Mouse (Mus musculus): ENCODE data around the gene Tex261. TPM values are rescaled to one million over a fixed set of nuclear protein-coding genes. Genes with fewer than 3 reads are reported as not detected.

Tex261 gene
- polyA plus RNA-seq, 2 experiments: 77.4 to 90.4 TPM

DNA sequence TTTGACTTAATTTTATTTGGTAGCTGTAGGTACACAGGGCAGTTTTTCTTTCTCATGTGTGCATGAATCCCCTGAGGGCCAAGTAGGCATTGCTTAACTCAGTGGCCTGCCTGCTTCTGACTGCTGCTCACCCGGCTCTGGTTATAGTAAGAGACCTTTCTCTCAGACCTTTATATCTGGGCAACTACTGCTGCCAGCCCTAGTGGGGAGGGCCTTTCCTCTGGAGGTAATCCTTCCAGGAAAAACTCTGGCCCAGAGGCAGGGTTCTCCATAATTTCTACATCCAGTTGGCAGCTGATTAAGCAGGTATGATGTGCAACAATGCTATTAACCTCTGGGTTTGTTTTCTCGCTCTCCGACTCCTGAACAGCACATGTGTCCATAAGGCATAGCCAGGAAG lies 27.2 kb upstream of the Tex261 start:
- no peak for DNase-seq (ENCODE audit: low spot score)
- WGBS: 87% methylated on average over 3 of the region's 3 CpGs
- H3K9me3 ChIP-seq (ENCODE audit: control insufficient read depth, low read length): no peaks in the 10 kb centered on the region
- ATAC-seq (ENCODE audit: low FRiP score, low read depth): no peak
- no peak overlapping the region for H3K27ac ChIP-seq (replicated peaks; ENCODE audit: low read depth, low read length)
- no peak overlapping the region for H3K9ac ChIP-seq (ENCODE audit: low read depth, low read length, severe bottlenecking)
- no peak overlapping the region for H3K4me2 ChIP-seq (replicated peaks; ENCODE audit: low read depth, low read length, severe bottlenecking)
- H3K4me1 ChIP-seq (ENCODE audit: control insufficient read depth, insufficient read depth, low read length): no peaks in the 10 kb centered on the region
- H3K4me3 ChIP-seq (replicated peaks; ENCODE audit: low read length): no peak overlapping the region
- H3K27me3 ChIP-seq (ENCODE audit: control insufficient read depth, insufficient read depth, low read length): no peaks in the 10 kb centered on the region
- H3K36me3 ChIP-seq (ENCODE audit: control insufficient read depth, insufficient read depth, low read length): peaks cover 54% of the 10 kb centered on the region
- no peak for TF ChIP-seq POLR2A (IDR thresholded peaks at IDR 0.05; ENCODE audit: borderline replicate concordance, extremely low read depth, insufficient read depth, insufficient read length)

DNA sequence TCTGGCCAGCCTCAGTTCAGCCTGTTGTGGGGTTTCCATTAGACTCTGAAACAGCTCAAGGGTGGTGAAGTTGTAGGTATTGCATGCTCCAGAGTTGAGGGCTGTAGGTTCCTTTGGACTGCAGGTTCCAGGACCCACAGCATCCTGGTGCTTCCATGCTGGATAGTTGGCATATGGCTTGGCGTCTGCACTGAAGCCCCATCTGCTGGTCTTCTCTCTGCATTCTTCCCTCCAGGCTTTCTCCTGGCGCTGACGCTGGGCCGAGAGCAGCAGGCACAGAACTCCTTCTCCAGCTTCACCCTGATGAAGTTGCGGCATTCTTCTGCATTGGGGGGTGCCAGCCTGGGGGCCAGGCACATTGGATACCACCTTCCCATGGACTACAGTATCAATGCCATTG lies 26.4 kb upstream of the Tex261 start:
- no peaks in the 10 kb centered on the region for H3K9me3 ChIP-seq (ENCODE audit: control insufficient read depth, low read length)
- no peak overlapping the region for H3K9ac ChIP-seq (ENCODE audit: low read depth, low read length, severe bottlenecking)
- ATAC-seq (ENCODE audit: low FRiP score, low read depth): no peak
- H3K36me3 ChIP-seq (ENCODE audit: control insufficient read depth, insufficient read depth, low read length): peaks cover 46% of the 10 kb centered on the region
- H3K4me2 ChIP-seq (replicated peaks; ENCODE audit: low read depth, low read length, severe bottlenecking): no peak overlapping the region
- DNase-seq (ENCODE audit: low spot score): no peak
- H3K4me3 ChIP-seq (replicated peaks; ENCODE audit: low read length): no peak overlapping the region
- no peak for TF ChIP-seq POLR2A (IDR thresholded peaks at IDR 0.05; ENCODE audit: borderline replicate concordance, extremely low read depth, insufficient read depth, insufficient read length)
- no peaks in the 10 kb centered on the region for H3K27me3 ChIP-seq (ENCODE audit: control insufficient read depth, insufficient read depth, low read length)
- whole genome bisulfite sequencing: 92% methylated on average over 5 of the region's 5 CpGs
- no peaks in the 10 kb centered on the region for H3K4me1 ChIP-seq (ENCODE audit: control insufficient read depth, insufficient read depth, low read length)
- H3K27ac ChIP-seq (replicated peaks; ENCODE audit: low read depth, low read length): no peak overlapping the region

DNA sequence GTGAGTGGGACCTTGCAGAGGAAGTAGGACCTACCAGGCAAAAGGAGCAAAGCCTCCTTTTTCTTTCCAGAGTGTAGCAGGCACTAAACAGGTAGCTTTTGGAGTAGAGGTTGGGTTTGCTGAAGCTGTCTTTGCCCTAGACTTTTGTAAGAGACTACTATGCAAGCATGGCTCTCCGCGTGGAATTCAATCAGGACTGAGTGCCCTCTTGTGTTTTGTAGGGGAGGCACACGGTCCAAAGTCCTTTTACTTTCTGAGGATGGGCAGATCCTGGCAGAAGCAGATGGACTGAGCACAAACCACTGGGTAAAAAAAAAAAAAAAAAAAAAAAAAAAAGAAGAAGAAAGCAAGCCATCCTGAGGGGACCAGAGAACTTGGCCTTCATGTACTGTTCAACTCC lies 21.1 kb upstream of the Tex261 start:
- no peak overlapping the region for H3K4me3 ChIP-seq (replicated peaks; ENCODE audit: low read length)
- no peak for ATAC-seq (ENCODE audit: low FRiP score, low read depth)
- WGBS: 67% methylated on average over 3 of the region's 3 CpGs
- TF ChIP-seq POLR2A (IDR thresholded peaks at IDR 0.05; ENCODE audit: borderline replicate concordance, extremely low read depth, insufficient read depth, insufficient read length): no peak
- 0 out of 2 replicates have a peak, but pooled peaks cover 5% of the 10 kb centered on the region for H3K4me1 ChIP-seq (ENCODE audit: control insufficient read depth, insufficient read depth, low read length)
- no peaks in the 10 kb centered on the region for H3K27me3 ChIP-seq (ENCODE audit: control insufficient read depth, insufficient read depth, low read length)
- H3K27ac ChIP-seq (replicated peaks; ENCODE audit: low read depth, low read length): no peak overlapping the region
- H3K9me3 ChIP-seq (ENCODE audit: control insufficient read depth, low read length): no peaks in the 10 kb centered on the region
- H3K9ac ChIP-seq (ENCODE audit: low read depth, low read length, severe bottlenecking): no peak overlapping the region
- no peak for DNase-seq (ENCODE audit: low spot score)
- H3K4me2 ChIP-seq (replicated peaks; ENCODE audit: low read depth, low read length, severe bottlenecking): no peak overlapping the region
- H3K36me3 ChIP-seq (ENCODE audit: control insufficient read depth, insufficient read depth, low read length): peaks cover 20% of the 10 kb centered on the region

DNA sequence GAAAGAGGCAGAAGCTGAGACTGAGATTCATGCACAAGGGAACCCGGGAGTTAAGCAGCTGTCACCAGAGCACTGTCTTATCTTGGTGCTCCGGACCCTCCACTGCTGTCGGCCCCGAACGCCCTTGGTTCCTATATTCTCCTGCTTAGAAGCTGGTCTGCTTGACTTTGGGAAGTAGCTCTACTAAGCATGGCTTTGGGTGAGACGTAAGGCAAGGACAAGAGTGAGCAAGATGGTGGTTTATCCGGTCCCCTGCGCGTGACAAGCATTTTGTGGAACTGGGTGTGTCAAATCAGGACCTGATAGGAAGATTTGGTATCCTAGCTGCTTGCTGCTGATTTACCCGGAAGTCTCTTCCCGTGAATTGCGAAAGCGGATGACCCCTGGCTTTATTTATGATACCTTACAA lies 19.9 kb upstream of the Tex261 start:
- TF ChIP-seq POLR2A (IDR thresholded peaks at IDR 0.05; ENCODE audit: borderline replicate concordance, extremely low read depth, insufficient read depth, insufficient read length): no peak
- Histone ChIP-seq H3K27ac (replicated peaks; ENCODE audit: low read depth, low read length) (peak overlapping the region; percentile 90), H3K27me3 (ENCODE audit: control insufficient read depth, insufficient read depth, low read length) (no peaks in the 10 kb centered on the region), H3K4me1 (ENCODE audit: control insufficient read depth, insufficient read depth, low read length) (0 out of 2 replicates have a peak, but pooled peaks cover 5% of the 10 kb centered on the region), H3K4me3 (replicated peaks; ENCODE audit: low read length) (peak overlapping the region; percentile 73), H3K9me3 (ENCODE audit: control insufficient read depth, low read length) (no peaks in the 10 kb centered on the region), H3K36me3 (ENCODE audit: control insufficient read depth, insufficient read depth, low read length) (peaks cover 10% of the 10 kb centered on the region), H3K9ac (ENCODE audit: low read depth, low read length, severe bottlenecking) (peak overlapping the region; percentile 74), H3K4me2 (replicated peaks; ENCODE audit: low read depth, low read length, severe bottlenecking) (peak overlapping the region; percentile 77)
- ATAC-seq (ENCODE audit: low FRiP score, low read depth) (0 out of 2 replicates have a peak, but pooled peaks have one; percentile 4), DNase-seq (ENCODE audit: low spot score) (peak; percentile 41)
- WGBS: 11% methylated on average over 13 of the region's 13 CpGs

DNA sequence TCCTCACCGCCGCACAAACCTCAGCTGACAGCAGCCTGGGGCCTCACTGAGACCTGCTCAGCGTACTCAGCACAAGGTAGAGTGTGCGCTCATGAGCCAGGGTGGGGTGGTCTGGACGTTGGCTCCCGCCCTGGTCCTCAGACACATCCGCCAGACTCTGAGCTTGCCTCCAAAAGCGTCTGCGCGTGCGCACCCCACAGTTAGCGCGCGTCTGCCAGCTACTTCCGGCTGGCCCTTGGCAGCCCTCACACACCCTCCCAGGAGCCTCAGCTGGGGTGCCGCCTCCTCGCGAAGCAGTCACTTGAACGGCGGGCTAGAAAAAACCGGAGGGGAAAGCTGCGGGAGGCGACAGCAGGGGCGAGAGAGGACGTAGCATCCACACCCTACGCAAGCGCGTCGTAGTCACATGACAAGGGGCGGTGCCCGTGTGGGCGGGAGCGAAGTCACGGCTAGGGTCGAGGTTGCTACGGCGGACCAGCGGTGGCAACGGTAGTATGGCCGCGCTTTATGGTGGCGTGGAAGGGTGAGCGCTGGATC lies 19.2 kb upstream of the Tex261 start, which contains the start of gene Nagk:
Gene Nagk, plus strand, starts transcription at position 223 of the 537 bp plus-strand sequence.
- H3K27ac ChIP-seq (replicated peaks; ENCODE audit: low read depth, low read length): peak within 1 kb of the TSS; percentile 90
- DNase-seq (ENCODE audit: low spot score): peak; percentile 91
- H3K36me3 ChIP-seq (ENCODE audit: control insufficient read depth, insufficient read depth, low read length): peaks cover 3% of the 10 kb centered on the region
- H3K9ac ChIP-seq (ENCODE audit: low read depth, low read length, severe bottlenecking): peak within 1 kb of the TSS; percentile 74
- H3K9me3 ChIP-seq (ENCODE audit: control insufficient read depth, low read length): no peaks in the 10 kb centered on the region
- ATAC-seq (ENCODE audit: low FRiP score, low read depth): peak; percentile 95
- 0 out of 2 replicates have a peak, but pooled peaks cover 5% of the 10 kb centered on the region for H3K4me1 ChIP-seq (ENCODE audit: control insufficient read depth, insufficient read depth, low read length)
- no peaks in the 10 kb centered on the region for H3K27me3 ChIP-seq (ENCODE audit: control insufficient read depth, insufficient read depth, low read length)
- whole genome bisulfite sequencing: 0% methylated on average over 38 of the region's 43 CpGs
- peak within 1 kb of the TSS; percentile 77 for H3K4me2 ChIP-seq (replicated peaks; ENCODE audit: low read depth, low read length, severe bottlenecking)
- peak within 1 kb of the TSS; percentile 73 for H3K4me3 ChIP-seq (replicated peaks; ENCODE audit: low read length)
- peak; percentile 81; the same call in 1 of the 2 replicates for TF ChIP-seq POLR2A (IDR thresholded peaks at IDR 0.05; ENCODE audit: borderline replicate concordance, extremely low read depth, insufficient read depth, insufficient read length)
